In the genomic region with DNA sequence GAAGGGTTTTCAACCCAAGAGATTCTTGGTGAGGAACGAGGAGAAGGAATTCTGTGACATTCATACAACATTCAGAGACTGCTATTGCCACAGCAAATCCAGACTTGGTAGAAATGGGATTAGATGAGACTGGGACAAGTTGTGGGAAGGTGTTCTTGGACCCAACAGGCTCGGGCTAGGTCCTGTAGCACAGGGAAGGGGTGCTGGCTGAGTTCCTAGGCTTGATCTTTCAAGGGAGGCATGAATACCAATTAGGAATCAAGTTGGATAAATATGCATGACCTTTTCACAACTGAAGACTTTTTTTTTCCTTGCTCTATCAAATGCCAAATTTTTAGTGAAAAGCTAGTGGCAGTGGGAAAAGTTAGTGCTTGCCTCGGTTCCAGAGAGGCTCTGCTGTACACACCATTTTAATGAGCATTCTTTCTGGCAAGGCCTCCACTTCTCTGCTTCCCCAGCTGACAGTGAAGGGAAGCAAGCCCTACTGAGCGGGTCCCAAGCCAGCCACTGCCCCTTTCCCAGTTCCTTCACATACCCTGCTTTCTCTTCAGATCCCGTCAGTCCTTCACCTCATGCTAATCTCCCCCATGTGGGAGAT, we compare ENCODE assay signal across 21 mouse cellular contexts. TPM values are rescaled to one million over a fixed set of nuclear protein-coding genes. Genes with fewer than 3 reads are reported as not detected.
DNase-seq lines count a peak whose midpoint lies in the region; ATAC-seq and TF ChIP-seq lines count a peak whose summit lies in the region.
"Had no signal": no experiment of that assay in that cellular context is flagged by ENCODE, and none has a peak within 500 bp of the region (broad histone marks: within the 10 kb centered on the region; RNA-seq: fewer than 3 reads in every experiment).

No protein-coding gene starts in this region.

- intact Hi-C loops in left cerebral cortex, adult 2 months (cut with DNase I) = no loop called here
- intact Hi-C loops in left cerebral cortex, postnatal 36 days (cut with DNase I) = no loop called here

- no peak overlapping the region for H3K4me2 ChIP-seq in forebrain, embryonic 15.5 days (replicated peaks)
- no peak overlapping the region for H3K4me2 ChIP-seq in hindbrain, embryonic 15.5 days
- no peak overlapping the region for H3K4me2 ChIP-seq in hindbrain, embryonic 13.5 days
- H3K4me2 ChIP-seq: heart, embryonic 12.5 days; intestine, embryonic 15.5 days; liver, embryonic 11.5 days; midbrain, embryonic 12.5 days had no signal

- no peak overlapping the region for H3K9ac ChIP-seq in forebrain, embryonic 15.5 days (replicated peaks)
- no peak overlapping the region for H3K9ac ChIP-seq in hindbrain, embryonic 15.5 days
- no peak overlapping the region for H3K9ac ChIP-seq in hindbrain, embryonic 13.5 days
- H3K9ac ChIP-seq: heart, embryonic 12.5 days; intestine, embryonic 15.5 days; liver, postnatal 0 days; midbrain, embryonic 12.5 days had no signal

- WGBS in forebrain, embryonic 15.5 days = 51% methylated on average over 5 of the region's 5 CpGs
- WGBS in forebrain, embryonic 10.5 days = 83% methylated on average over 5 of the region's 5 CpGs
- WGBS in hindbrain, embryonic 15.5 days = 73% methylated on average over 5 of the region's 5 CpGs
- WGBS in hindbrain, embryonic 13.5 days = 87% methylated on average over 5 of the region's 5 CpGs

- ATAC-seq in forebrain, embryonic 15.5 days (replicated peaks) = 0 out of 2 replicates have a peak, but pooled peaks have one; percentile 46
- 0 out of 2 replicates have a peak, but pooled peaks have one; percentile 36 for ATAC-seq in hindbrain, embryonic 15.5 days (ENCODE audit: low FRiP score, low read depth)
- ATAC-seq in hindbrain, embryonic 13.5 days (ENCODE audit: low FRiP score) = no peak
- ATAC-seq: CD4-positive, CD25-positive, alpha-beta regulatory T cell, adult 4 months; intestine, embryonic 15.5 days; lung, postnatal 0 days had no signal

- no peaks in the 10 kb centered on the region for H3K4me1 ChIP-seq in forebrain, embryonic 15.5 days
- no peaks in the 10 kb centered on the region for H3K4me1 ChIP-seq in forebrain, embryonic 10.5 days
- H3K4me1 ChIP-seq in hindbrain, embryonic 15.5 days (replicated peaks) = no peaks in the 10 kb centered on the region; the same call in 1 of the 2 replicates
- H3K4me1 ChIP-seq in hindbrain, embryonic 13.5 days (replicated peaks) = no peaks in the 10 kb centered on the region
- H3K4me1 ChIP-seq: heart, embryonic 12.5 days; intestine, embryonic 15.5 days; midbrain, embryonic 12.5 days had no signal

- H3K9me3 ChIP-seq in forebrain, embryonic 15.5 days = no peaks in the 10 kb centered on the region
- no peaks in the 10 kb centered on the region for H3K9me3 ChIP-seq in forebrain, embryonic 10.5 days
- H3K9me3 ChIP-seq in hindbrain, embryonic 15.5 days = no peaks in the 10 kb centered on the region
- H3K9me3 ChIP-seq in hindbrain, embryonic 13.5 days = no peaks in the 10 kb centered on the region
- H3K9me3 ChIP-seq: heart, embryonic 12.5 days; intestine, embryonic 15.5 days; midbrain, embryonic 12.5 days had no signal

- peaks cover 49% of the 10 kb centered on the region for H3K36me3 ChIP-seq in forebrain, embryonic 15.5 days
- H3K36me3 ChIP-seq in forebrain, embryonic 10.5 days (replicated peaks) = peaks cover 63% of the 10 kb centered on the region
- H3K36me3 ChIP-seq in hindbrain, embryonic 15.5 days = peaks cover 48% of the 10 kb centered on the region
- peaks cover 62% of the 10 kb centered on the region for H3K36me3 ChIP-seq in hindbrain, embryonic 13.5 days

- TF ChIP-seq CTCF in left cerebral cortex, adult 2 months (IDR thresholded peaks at IDR 0.05) = no peak

- DNase-seq in forebrain, embryonic 10.5 days (ENCODE audit: extremely low spot score, low spot score) = no peak
- DNase-seq in left cerebral cortex, adult 2 months (ENCODE audit: extremely low spot score in 1 of 2, low spot score in 2 of 2) = no peak
- no peak for DNase-seq in left cerebral cortex, postnatal 36 days (ENCODE audit: low spot score in 2 of 2)
- DNase-seq in brain, adult 2 months (ENCODE audit: low read depth, low spot score) = peak; percentile 20
- no peak for DNase-seq in lung, postnatal 14 days
- DNase-seq: adrenal gland, postnatal 14 days; cerebellum, adult 11 months; heart, postnatal 10 days; kidney, adult 9 months; kidney, postnatal 14 days; liver, postnatal 0 days had no signal

- H3K27ac ChIP-seq in forebrain, embryonic 15.5 days (replicated peaks) = 0 out of 2 replicates have a peak overlapping the region, but pooled peaks have one; percentile 5
- H3K27ac ChIP-seq in forebrain, embryonic 10.5 days = no peak overlapping the region
- H3K27ac ChIP-seq in hindbrain, embryonic 15.5 days (replicated peaks) = peak overlapping the region; percentile 37; the same call in 1 of the 2 replicates
- H3K27ac ChIP-seq in hindbrain, embryonic 13.5 days = no peak overlapping the region
- H3K27ac ChIP-seq in left cerebral cortex, adult 2 months = peak overlapping the region; percentile 48; the same call in 1 of the 2 replicates
- H3K27ac ChIP-seq: intestine, embryonic 15.5 days; midbrain, embryonic 12.5 days; stomach, postnatal 0 days had no signal

- no peaks in the 10 kb centered on the region for H3K27me3 ChIP-seq in forebrain, embryonic 15.5 days
- H3K27me3 ChIP-seq in forebrain, embryonic 10.5 days (ENCODE audit: poor library complexity, severe bottlenecking) = no peaks in the 10 kb centered on the region
- H3K27me3 ChIP-seq in hindbrain, embryonic 15.5 days = no peaks in the 10 kb centered on the region
- no peaks in the 10 kb centered on the region for H3K27me3 ChIP-seq in hindbrain, embryonic 13.5 days
- H3K27me3 ChIP-seq: heart, embryonic 12.5 days; intestine, embryonic 15.5 days; midbrain, embryonic 12.5 days had no signal

- no peak overlapping the region for H3K4me3 ChIP-seq in forebrain, embryonic 15.5 days
- no peak overlapping the region for H3K4me3 ChIP-seq in forebrain, embryonic 10.5 days
- H3K4me3 ChIP-seq in hindbrain, embryonic 15.5 days = no peak overlapping the region
- no peak overlapping the region for H3K4me3 ChIP-seq in hindbrain, embryonic 13.5 days
- H3K4me3 ChIP-seq in left cerebral cortex, adult 2 months = no peak overlapping the region
- H3K4me3 ChIP-seq: heart, embryonic 12.5 days; intestine, embryonic 15.5 days; midbrain, embryonic 12.5 days had no signal

RNA-seq across cellular contexts. Expression of gene Alpk3, which starts 14.3 kb away (rescaled TPM):
- polyA plus RNA-seq in forebrain, embryonic 15.5 days (2015; fragmentation: Nextera tagmentation; extraction: Ambion mirVana) = 0.06 and 0.15 TPM in 2 replicates
- 0.02 and 0.11 TPM in 2 replicates for polyA plus RNA-seq in forebrain, embryonic 10.5 days (2016; fragmentation: Nextera tagmentation; extraction: Ambion mirVana)
- polyA plus RNA-seq in hindbrain, embryonic 15.5 days (2015; fragmentation: Nextera tagmentation; extraction: Ambion mirVana) = 0.17 and 0.18 TPM in 2 replicates
- 0.14 and 0.16 TPM in 2 replicates for polyA plus RNA-seq in hindbrain, embryonic 13.5 days (2015; fragmentation: Nextera tagmentation; extraction: Ambion mirVana)
- total RNA-seq in left cerebral cortex, adult 2 months (2021) = under 1 TPM; 0.30 to 0.54 TPM
- total RNA-seq in left cerebral cortex, postnatal 36 days (2021) = under 1 TPM; 0.22 to 0.68 TPM

RNA-seq across cellular contexts. Expression of gene Zfp592, which starts 49.6 kb away (rescaled TPM):
- 8.3 and 9.8 TPM in 2 replicates for polyA plus RNA-seq in forebrain, embryonic 15.5 days (2015; fragmentation: Nextera tagmentation; extraction: Ambion mirVana)
- polyA plus RNA-seq in forebrain, embryonic 10.5 days (2016; fragmentation: Nextera tagmentation; extraction: Ambion mirVana) = 9.5 and 12.2 TPM in 2 replicates
- polyA plus RNA-seq in hindbrain, embryonic 15.5 days (2015; fragmentation: Nextera tagmentation; extraction: Ambion mirVana) = 10.4 and 10.5 TPM in 2 replicates
- polyA plus RNA-seq in hindbrain, embryonic 13.5 days (2015; fragmentation: Nextera tagmentation; extraction: Ambion mirVana) = 7.3 and 8.8 TPM in 2 replicates
- 10 to 100 TPM; 22.3 to 24.1 TPM for total RNA-seq in left cerebral cortex, adult 2 months (2021)
- 10 to 100 TPM; 21.3 to 22.4 TPM for total RNA-seq in left cerebral cortex, postnatal 36 days (2021)

Comparison
In these comparisons a context has a peak if more than half of its experiments do, and no peak if none do; other contexts are left out.
1. H3K27ac ChIP-seq: peak in forebrain, embryonic 15.5 days (single experiment), hindbrain, embryonic 15.5 days (single experiment) and left cerebral cortex, adult 2 months (single experiment); none in forebrain, embryonic 10.5 days (single experiment) and hindbrain, embryonic 13.5 days (single experiment).